Mouse (Mus musculus): ENCODE results near the gene Dhx34.

Dhx34 gene

GRCm38 (mm10) chr7:16160702-16161101, 61.1 kb downstream of the Dhx34 start:
- peak; percentile 27 for DNase-seq

- no peak for DNase-seq
These were observed 63.1 kb downstream of the Dhx34 start for GRCm38 (mm10) chr7:16158735-16159134.

GRCm38 (mm10) chr7:16156105-16156714, 65.6 kb downstream of the Dhx34 start:
- peak; percentile 16 for DNase-seq

GRCm38 (mm10) chr7:16155132-16155872, 66.5 kb downstream of the Dhx34 start:
- DNase-seq, result peak; percentile 53

- peak; percentile 51 for DNase-seq
These were observed 68.3 kb downstream of the Dhx34 start for GRCm38 (mm10) chr7:16153522-16153921.

- DNase-seq, result no peak
These were observed 71.4 kb downstream of the Dhx34 start for GRCm38 (mm10) chr7:16150191-16151145.

- peak; percentile 36 for DNase-seq
These were observed 72.6 kb downstream of the Dhx34 start for GRCm38 (mm10) chr7:16149241-16149640.

- DNase-seq, result peak; percentile 74
These were observed 74.2 kb downstream of the Dhx34 start for GRCm38 (mm10) chr7:16147643-16148042.
